Mouse (Mus musculus) regulatory T cell (primary cell): Measurements from ENCODE around the gene Rnaseh2a.

Experiments used
- in situ Hi-C: fragments of 300-600 bp; cut with MboI, MseI; formaldehyde crosslinking; loops from one replicate; pipeline ENCODE4 v1.15.1; 2025; ENCODE audit warnings: high pct_unique_total_duplicates

The Rnaseh2a gene

DNA sequence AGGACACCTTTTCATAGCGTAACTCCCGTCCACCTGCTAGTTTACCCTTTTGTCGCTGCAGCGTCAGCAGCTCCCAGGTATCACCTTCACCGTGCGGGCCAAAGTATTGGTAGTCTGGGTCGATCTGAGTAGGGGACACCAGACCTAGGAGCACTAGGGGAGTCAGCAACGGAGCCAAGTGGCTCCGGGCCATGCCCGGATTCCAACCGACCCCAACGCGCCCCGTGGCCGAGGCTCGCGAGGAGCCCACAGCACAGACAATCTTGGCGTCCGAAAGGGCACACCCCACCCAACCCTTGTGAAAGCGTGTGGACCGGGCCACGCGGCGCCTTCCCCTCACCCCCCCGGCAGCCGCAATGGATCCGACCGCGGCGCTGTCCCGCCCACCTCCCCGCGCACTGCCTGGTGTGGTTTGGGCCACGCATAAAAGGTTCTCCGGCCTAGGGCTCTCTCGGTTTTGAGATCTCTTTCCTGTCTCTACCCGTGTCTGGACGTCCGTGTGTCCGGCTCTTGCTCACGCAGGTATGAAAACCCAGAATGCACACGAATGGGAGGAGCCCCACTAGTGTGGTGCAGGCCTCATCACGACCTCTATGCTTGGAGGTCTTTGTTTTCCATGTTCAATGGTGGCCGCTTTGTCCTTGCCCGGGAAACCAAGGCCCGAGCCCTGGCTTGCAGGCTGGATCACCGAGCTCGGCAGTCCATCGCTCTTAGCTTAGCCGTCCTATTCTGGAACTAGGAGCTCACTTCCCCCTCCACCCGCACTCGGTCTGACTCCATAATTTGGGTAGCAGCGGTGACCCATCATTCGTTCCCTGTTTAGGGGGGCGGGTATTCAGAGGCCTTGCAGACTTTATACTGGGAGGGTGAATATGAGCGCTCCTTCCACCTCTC, at the start of gene Rnaseh2a, which contains the start of the genes Gm49661 and Prdx2:
TSS of gene Rnaseh2a (minus strand) at position 527 of the 894 bp plus-strand sequence.
TSS of gene Gm49661 (minus strand) at position 193 of the 894 bp plus-strand sequence.
TSS of gene Prdx2 (plus strand) at position 347 of the 894 bp plus-strand sequence.
- in situ Hi-C loops = loop anchor here (5.0 kb wide), 1 partner anchor 108 kb away; no protein-coding TSS in a partner anchor

DNA sequence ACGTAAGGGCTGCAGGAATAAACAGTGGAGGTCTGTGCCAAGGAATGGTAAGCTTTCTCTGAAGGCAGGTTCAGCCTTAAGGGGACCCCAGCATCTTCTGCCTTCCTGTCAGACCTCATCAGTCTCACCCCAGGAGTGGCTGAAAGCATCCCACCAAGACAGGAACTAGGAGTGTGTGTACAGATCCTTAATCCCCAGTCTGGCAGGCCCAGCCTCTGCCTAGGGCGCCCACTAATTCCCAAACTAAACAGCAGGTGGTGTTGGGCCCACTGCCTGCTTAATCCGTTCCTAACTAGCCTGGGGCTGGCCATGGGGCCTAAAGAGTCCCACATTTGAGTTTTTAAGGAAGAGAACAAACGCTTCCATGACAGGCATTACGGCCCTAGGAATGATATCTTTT, 47.6 kb upstream of the Rnaseh2a start:
- in situ Hi-C loops = no loop called here

DNA sequence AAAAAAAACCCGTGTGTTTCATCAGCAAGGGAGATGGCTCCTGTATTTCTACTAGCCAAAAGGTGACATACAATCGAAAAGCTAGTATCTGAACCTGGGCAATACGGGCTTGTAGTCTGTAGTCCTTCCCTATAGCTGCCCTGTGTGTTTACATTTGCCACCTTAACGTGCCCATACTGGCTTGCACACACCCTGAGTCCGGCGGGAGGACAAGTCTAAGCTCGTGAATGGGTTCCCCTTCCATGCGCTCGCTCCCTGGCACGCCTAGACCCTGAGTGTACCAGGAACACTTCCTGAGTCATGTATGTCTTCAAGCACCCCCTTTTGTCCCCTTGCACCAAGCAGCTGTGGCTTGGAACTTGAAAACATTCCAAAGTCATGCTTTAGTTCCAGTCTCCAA, 47.2 kb upstream of the Rnaseh2a start:
- in situ Hi-C loops = no loop called here

DNA sequence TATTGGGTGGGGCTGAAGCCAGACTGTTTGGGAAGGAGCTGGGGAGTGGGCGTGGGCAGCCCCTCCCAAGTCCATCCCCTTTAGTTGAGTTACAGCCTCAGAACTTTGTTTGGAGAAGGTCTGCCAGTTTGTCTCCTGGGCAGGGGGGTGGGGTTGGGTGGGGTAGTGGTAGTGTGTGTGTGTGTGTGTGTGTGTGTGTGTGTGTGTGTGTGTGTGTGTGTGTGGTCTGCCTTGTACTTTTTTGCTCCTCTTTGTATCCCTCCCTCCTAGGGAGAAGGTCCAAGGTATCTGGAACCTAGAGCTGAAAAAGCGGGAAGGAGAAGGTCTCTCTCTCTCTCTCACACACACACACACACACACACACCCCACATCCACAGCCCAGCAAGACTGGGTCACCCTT, 44.9 kb upstream of the Rnaseh2a start, which contains the start of gene Best2:
TSS of gene Best2 (minus strand) at position 101 of the 400 bp plus-strand sequence.
- in situ Hi-C loops = no loop called here

DNA sequence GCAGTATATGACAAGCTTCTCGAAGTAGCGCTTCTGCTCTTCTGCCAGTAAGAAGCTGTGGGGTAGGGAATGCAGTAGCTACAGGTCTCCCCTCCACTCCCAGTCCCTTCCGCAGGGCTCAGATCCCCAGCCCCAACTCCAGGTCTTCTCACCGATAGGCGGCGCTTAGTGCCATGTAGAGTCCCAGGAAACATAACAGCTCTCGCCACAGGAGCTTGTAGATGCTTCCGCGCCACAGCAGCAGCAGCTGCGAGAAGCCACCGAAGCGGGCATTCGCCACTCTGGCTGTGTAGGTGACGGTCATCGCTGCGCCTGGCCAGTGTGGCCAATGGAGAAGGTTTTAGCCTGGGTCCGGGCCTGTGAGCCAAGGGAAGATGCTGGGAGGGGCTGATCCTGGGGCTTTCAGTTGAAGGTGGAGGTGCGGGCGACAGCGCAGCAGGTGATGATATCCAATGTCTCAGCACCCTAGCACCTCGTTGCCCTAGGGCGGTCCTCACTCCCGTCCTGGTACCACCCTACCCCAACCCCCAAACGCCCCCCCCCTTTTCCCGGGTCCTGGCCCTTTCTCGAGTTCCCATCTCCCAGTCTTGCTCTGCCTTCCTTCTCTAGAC, 43.8 kb upstream of the Rnaseh2a start:
- in situ Hi-C loops = no loop called here

DNA sequence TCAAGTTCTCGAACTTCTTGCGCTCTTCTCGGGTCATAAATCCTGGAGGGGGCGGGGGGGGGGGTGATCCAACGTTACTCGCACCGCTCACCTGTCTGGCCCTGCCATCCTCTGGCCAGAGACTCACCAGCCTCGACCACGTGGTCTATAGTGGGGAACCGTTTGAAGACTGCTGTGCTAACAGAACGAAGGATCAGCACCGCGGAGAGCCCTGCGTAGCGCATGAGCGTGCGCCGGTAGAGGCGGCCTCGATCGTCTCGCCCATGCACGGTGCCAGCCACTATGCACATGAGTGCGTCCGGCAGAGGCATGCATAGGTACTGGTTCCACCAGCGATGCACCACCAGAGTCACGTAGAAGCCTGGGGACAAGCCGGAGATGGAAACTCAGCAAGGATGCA, 41.7 kb upstream of the Rnaseh2a start:
- in situ Hi-C loops = no loop called here

DNA sequence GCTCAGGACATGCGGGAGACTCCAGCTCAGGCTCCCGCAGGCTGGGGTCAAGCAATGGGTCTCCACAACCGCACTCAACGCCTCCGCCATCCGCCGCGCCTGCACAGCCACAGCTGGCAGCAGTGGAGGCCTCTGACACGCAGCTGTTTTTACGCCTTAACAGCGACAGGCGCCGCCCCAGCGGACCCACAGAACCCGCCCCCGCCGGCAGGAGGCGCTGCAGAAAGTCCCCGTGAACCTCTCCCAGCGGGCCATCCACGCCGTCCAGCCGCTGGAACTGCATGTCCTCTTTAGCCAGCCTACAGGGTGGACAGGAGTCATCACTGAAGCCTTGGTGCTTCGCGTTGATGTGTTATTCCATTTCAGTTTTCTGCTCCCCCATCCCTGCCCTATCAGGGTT, 38.1 kb upstream of the Rnaseh2a start:
- in situ Hi-C loops = no loop called here

DNA sequence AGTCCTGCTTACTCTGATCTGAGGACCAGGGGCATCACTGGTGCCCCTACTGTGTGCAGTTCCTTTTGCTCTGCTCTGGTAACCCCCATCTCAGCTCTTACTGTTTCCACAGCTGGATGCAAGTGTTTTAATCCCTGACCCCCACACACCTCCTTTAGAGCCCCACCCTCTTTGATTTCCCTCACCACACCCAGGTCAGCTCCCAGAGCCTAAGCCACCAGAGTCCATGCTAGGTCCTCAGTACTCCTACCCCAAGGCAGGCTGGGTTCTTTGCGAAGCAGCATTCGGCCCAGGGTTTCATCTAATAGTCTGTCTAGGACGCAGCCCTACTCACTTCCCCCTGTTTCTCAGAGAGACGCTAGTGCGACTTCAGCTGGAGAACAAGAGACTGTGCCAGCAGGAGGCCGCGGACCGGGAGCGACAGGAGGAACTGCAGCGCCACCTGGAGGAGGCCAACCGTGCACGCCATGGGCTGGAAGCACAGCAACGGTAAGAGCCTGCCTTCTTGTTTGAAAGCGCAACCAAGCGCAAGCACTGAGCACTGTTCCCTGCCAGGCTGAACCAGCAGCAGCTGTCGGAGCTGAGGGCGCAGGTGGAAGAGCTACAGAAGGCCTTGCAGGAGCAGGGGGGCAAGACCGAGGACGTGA, 28.2 kb upstream of the Rnaseh2a start:
- in situ Hi-C loops = no loop called here

DNA sequence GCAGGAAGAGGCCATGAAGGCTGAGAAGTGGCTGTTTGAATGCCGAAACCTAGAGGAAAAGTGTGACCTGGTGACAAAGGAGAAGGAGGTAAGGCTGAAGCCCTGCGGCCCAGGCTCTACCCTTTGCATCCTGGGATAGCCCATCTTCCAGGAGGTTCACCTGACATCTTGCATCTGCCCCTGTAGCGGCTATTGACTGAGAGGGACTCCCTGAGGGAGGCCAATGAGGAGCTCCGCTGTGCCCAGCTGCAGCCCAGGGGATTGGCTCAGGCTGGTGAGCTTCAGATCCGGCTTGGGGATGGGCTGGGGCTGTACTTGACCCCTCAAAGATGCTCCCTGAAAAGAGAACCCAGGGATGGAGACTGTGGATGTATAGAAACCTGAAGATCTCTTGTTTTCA, 27.4 kb upstream of the Rnaseh2a start:
- in situ Hi-C loops = no loop called here

DNA sequence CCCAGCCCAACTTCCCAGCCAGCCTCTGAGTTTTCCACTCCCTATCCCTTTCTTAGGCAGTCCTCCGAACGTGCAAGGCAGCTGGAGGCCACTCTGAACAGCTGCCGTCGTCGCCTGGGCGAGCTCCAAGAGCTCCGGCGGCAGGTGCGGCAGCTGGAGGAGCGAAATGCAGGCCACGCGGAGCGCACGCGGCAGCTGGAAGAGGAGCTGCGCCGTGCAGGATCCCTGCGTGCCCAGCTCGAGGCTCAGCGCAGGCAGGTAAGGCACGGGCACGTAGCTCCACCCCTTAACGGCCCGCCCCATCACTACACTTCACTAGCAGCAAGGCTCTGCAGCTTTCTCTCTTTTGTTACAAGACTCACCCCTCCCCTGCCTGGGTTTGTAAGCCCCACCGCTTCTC, 26.1 kb upstream of the Rnaseh2a start:
- in situ Hi-C loops = no loop called here

DNA sequence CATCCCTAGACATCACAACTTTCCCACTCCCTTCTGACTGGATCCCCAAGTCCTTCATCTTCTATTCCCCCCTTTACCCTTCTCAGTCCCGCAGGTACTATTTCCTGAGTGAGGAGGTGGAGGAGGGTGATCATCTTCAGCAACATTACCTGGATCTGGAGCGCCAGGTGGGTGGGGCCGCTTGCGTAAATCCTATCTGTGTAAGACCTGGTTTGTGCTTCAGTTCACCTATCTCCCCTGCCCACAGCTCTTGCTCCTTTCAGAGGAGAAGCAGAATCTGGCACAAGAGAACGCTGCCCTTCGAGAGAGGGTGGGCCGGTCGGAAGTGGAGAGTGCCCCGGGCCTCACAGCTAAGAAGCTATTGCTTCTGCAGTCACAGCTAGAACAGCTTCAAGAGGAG, 24.8 kb upstream of the Rnaseh2a start:
- in situ Hi-C loops = no loop called here

DNA sequence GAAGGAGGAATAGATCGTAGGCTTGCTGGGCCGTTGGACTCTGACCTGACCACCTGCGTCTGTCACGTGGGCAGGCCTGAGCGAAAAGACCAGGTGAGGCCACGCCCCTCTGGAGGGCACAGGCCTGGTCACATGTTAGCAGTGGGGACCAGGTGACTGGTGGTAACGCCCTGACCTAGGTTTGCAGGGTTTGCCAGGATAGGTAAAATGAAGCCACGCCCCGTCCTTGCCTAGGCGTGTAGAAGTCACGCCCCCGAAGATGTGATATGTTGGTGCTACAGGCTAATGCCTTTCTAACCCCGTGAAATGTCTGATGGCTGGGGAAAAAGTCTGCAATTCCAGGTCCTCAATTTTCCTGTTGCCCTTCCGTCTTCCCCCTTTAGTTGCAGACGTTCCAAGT, 21.3 kb upstream of the Rnaseh2a start:
- in situ Hi-C loops = no loop called here

DNA sequence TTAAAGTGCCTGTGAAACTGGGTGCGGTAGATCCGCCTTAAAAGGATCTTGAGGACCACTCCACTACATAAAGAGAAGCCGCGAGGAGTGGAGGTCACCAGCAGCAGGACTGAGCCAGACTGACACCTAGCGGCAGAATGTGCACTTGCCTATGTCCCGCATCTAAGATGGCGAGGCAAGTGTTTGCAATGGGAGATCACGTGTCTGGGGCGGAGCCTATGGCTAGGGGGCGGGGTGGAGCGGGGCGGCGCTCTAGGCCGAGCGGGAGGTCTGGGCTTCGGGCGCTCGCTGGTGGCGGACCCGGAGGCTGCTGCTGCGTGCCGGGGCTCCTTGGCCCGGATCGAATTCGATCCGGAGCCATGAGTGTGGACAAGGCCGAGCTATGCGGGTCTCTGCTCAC, 20.8 kb upstream of the Rnaseh2a start, which contains the start of gene Hook2:
TSS of gene Hook2 (plus strand) at position 255 of the 400 bp plus-strand sequence.
- in situ Hi-C loops = no loop called here

DNA sequence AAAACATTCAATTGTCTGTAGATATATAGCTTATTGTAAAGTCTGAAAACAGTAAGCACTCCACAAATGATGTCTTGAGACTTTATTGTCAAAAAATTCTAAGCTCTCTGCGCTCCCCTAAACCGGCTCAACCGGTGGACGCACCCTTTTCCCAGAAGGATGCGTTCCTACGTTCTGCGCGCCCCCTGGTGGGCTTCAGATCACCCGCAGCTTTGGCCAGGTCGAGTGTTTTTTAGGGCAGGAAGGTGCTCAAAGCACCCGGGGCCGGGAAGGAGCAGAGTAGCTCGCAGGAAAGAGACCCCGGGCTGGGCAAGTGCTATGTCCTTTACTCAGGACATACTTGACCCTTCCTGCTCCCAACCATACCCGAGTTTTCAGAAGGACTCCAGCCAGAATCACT, 20.2 kb upstream of the Rnaseh2a start:
- in situ Hi-C loops = loop anchor here (10.0 kb wide), 1 partner anchor 1245 kb away; the partner anchor contains the start of gene Adgre5

DNA sequence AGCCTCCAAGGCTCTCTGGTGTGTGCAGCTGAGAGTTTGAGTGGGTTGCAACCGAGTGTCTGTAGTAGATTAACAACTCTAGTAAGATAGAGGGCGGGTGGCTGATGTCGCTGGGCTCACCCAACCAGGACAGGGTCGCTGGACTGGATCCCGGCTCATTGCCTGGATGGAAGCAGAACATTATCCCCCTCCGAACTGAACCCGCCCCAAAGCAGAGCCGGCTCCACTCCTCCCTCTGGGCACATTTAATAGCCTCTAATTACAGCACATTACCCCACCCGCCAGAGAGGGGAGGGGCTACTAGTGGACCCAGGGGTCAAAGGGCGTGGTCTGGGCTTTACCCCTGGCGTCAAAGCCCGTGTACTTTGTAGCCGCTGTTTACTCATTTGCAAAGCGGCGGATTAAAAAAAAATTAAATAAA, 19.8 kb upstream of the Rnaseh2a start:
- in situ Hi-C loops = loop anchor here (10.0 kb wide), 1 partner anchor 1245 kb away; the partner anchor contains the start of gene Adgre5

DNA sequence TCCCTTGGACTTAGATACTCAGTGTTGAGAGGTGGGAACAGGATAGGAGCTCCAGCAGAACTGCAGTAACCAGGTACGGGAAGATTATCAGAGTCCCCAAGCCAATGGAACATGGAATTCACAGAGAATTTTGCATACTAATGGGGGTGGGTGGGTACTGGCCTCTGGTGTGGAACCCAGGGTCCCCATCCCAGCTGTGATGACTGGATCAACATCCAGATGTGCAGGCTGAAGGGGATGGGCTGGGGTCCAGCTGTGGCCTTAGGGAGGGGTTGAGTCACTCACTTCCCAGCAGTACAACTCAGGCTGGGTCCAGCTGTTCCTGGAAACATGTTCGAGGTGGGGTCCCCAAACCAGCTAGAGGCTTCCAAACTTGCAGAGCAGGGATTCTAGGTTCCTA, 18.3 kb upstream of the Rnaseh2a start:
- in situ Hi-C loops = loop anchor here (10.0 kb wide), 1 partner anchor 1243 kb away; the partner anchor contains the start of gene Adgre5

DNA sequence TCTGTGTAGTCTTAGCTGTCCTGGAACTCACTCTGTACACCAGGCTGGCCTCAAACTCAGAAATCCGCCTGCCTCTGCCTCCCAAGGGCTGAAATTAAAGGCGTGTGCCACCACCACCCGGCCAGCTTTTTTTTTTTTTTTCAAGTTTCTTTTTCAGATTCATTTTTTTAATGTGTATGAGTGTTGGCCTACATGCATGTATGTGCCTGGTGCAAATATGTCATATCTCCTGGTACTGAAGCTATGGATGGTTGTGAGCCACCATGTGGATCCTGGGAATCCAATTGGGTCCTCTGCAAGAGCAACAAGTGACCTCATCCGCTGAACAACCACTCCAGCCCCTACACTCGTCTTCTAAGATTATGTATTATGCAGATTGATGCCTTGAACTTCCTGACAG, 17.8 kb upstream of the Rnaseh2a start:
- in situ Hi-C loops = loop anchor here (10.0 kb wide), 1 partner anchor 1243 kb away; the partner anchor contains the start of gene Adgre5

DNA sequence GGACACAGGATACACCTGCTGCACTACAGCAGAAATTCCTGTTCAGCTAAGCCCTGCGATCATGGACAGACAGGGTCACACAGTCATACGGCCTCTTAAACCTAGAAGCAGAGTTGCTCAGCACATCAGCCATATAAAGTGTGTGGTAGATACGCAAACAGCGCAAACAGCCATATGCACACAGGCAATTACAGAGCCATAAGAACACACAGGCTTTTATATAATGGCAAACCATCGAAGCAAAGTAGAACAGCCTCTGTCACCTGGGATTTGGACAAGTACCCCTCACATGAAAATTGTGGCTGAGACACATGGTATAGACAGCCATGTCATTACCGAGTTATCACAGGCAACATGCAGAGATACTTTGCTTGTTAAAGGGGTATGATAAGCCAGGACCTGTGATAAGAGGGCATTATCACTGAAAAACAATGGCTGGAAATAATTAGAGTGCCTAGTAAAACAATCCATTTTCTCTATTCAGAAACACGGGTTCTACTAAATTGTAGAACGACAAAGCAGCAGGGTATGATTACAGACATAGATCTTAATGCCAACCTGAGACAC, 16.9 kb upstream of the Rnaseh2a start:
- in situ Hi-C loops = loop anchor here (10.0 kb wide), 1 partner anchor 1242 kb away; the partner anchor contains the start of gene Adgre5

DNA sequence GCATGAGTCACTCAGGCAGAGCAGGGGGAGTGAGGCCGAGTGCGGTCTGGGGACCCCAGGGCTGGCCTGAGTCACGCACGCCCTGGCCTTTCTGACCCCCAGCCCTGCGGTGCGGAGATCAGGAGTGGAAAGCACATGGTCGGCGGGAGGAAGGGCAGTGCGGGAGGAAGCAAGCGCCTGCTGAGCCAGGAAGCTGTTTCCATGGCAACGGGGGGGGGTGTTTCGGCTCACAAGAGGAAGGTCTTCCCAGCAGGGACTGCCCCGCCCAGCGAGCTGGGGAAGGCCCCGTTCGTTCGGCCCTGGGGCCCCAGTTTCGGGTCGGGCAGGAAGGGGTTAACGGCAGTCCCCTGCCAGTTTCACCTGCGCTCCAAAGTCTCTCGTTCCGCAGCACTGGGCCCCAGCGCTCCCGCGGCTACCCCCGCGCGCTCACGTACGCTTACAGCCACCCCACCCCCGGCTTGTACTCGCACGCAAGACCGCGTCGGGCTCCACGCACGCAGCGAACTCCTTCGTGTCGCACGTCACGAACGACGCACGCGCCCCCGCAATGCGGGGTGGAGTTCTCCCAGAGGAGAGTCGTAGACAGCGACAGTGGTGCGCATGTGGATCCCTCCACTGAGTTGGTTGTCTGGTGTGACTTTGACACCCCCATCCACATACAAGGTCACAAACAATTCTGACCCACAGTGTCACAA, 16.3 kb upstream of the Rnaseh2a start:
- in situ Hi-C loops = loop anchor here (10.0 kb wide), 1 partner anchor 1241 kb away; the partner anchor contains the start of gene Adgre5

DNA sequence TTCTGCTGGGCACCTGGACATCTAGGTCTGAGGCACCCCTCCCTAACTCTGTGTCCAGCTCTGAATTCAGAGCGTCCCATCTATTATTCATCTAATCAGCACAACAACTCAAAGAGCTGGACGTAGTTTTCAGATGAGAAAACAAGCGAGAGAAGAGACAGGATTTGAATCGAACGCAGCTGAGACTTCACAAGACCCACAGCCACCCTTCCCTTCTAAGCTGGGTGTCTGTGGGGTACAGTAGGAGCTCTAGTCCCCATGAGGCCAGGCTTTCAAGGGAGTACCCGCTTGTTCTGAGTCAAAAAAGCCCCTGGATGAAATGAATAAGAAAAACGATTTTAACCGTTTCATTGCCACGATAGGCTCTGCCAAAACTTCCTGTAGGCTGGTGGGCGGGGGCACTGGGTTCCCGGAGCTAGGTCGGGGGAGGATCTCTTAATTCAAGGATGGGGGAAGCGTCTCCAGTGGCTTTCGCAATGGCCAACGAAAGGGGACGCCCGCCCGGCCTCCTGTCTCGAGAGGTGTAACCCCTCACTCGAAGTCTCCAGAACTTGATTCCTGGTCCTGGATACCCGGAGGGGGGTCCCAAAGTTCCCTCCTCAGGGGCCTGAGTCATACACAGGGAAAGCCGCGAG, 15.6 kb upstream of the Rnaseh2a start:
- in situ Hi-C loops = loop anchor here (10.0 kb wide), 1 partner anchor 1240 kb away; the partner anchor contains the start of gene Adgre5
